Mouse (Mus musculus) heart, adult 2 months (tissue): ENCODE measurements at regions not wholly inside any gene's neighbourhood (a gene's known extent, or its start where the extent isn't known, plus 50 kb on each side); places are given as distances from the start of the nearest gene placed in this dataset.

Experiments used
- DNase-seq, 2 experiments: peaks; one replicate each; pipeline ENCODE4 v3.0.0; 2021
- H3K27ac ChIP-seq: fragments of 200-600 bp; 2 replicates; pipeline ENCODE4 v1.8.1; 2022
- H3K27me3 ChIP-seq: fragments of 200-500 bp; 2 replicates; pipeline ENCODE4 v1.6.1; 2012; ENCODE audit warnings: mild to moderate bottlenecking, low read length, inconsistent platforms, mixed read lengths; ENCODE audit not compliant: control insufficient read depth, insufficient read depth
- H3K36me3 ChIP-seq: fragments of 200-500 bp; 2 replicates; pipeline ENCODE4 v1.6.1; 2012; ENCODE audit warnings: low read length, inconsistent platforms; ENCODE audit not compliant: control insufficient read depth, insufficient read depth
- H3K4me1 ChIP-seq: fragments of 200-500 bp; 2 replicates; pipeline ENCODE4 v1.6.1; 2011; ENCODE audit warnings: low read length; ENCODE audit not compliant: control insufficient read depth, insufficient read depth
- H3K4me3 ChIP-seq: fragments of 200-600 bp; 2 replicates; pipeline ENCODE4 v1.8.1; 2022
- H3K79me2 ChIP-seq: fragments of 200-500 bp; replicated peaks from 2 replicates; pipeline ENCODE4 v1.6.1; 2012; ENCODE audit warnings: mild to moderate bottlenecking, inconsistent platforms, low read length, moderate library complexity, mixed read lengths; ENCODE audit not compliant: control insufficient read depth, insufficient read depth
- H3K9ac ChIP-seq: fragments of 200-500 bp; 2 replicates; pipeline ENCODE4 v1.6.1; 2012; ENCODE audit warnings: low read depth, mild to moderate bottlenecking, control low read depth, inconsistent platforms, low read length, mixed read lengths
- CTCF ChIP-seq: fragments of 200-600 bp; IDR thresholded peaks from 2 replicates; pipeline ENCODE4 v1.8.1; 2022; ENCODE audit warnings: antibody characterized with exemption, mild to moderate bottlenecking, moderate library complexity
- EP300 ChIP-seq: fragments of 200-500 bp; IDR thresholded peaks from 2 replicates; pipeline ENCODE4 v1.6.1; 2011; ENCODE audit warnings: low read depth, low read length, control low read depth; ENCODE audit not compliant: insufficient read depth
- POLR2A ChIP-seq: fragments of 200-500 bp; IDR thresholded peaks from 2 replicates; pipeline ENCODE4 v1.6.1; 2011; ENCODE audit warnings: mild to moderate bottlenecking, low read depth, low read length, control low read depth; ENCODE audit not compliant: insufficient read depth
- WGBS: fragments of 180-500 bp; shearing (Covaris S2); methylation state at CpG from one replicate; pipeline ENCODE4 v1.1.7; 2018; 5-methylcytosine and 5-hydroxymethylcytosine counted together
- intact Hi-C: fragments of 180-260 bp; cut with DNase I; formaldehyde crosslinking; loops from one replicate; pipeline ENCODE4 v1.15.1; 2025

DNA sequence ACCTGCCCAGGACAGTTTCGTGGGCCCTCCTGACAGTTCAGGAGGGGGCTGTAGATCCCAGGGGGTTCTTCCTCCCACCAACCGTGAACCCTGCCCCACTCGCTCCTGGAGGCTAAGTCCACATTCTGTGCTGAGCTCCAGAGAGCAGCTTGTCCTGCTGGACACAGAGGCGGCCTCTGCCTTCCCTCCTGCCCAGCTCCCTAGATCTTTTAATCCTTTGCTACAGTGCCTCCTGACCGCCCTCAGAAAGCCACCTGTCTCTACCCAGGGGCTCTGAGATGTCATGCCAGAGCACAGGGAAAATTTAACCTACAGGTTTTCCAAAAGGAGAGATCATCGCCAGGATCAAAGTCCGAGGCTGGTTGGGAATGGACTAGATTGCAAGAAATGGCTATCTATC is 84.7 kb upstream of the Zfp703 start:
- Histone ChIP-seq H3K27me3 (no peaks in the 10 kb centered on the region), H3K79me2 (no peaks in the 10 kb centered on the region), H3K36me3 (no peaks in the 10 kb centered on the region), H3K4me3 (no peak overlapping the region), H3K9ac (no peak overlapping the region), H3K4me1 (peaks cover 3% of the 10 kb centered on the region; the same call in 1 of the 2 replicates), H3K27ac (peak overlapping the region; percentile 59; the same call in 1 of the 2 replicates)
- intact Hi-C loops, result loop anchor here (5.0 kb wide), 1 partner anchor 45 kb away; no protein-coding TSS in a partner anchor
- WGBS, result 85% methylated on average over 7 of the region's 7 CpGs
- TF ChIP-seq CTCF, result no peak
- no peak for TF ChIP-seq POLR2A
- no peak for TF ChIP-seq EP300
- no peak for DNase-seq

DNA sequence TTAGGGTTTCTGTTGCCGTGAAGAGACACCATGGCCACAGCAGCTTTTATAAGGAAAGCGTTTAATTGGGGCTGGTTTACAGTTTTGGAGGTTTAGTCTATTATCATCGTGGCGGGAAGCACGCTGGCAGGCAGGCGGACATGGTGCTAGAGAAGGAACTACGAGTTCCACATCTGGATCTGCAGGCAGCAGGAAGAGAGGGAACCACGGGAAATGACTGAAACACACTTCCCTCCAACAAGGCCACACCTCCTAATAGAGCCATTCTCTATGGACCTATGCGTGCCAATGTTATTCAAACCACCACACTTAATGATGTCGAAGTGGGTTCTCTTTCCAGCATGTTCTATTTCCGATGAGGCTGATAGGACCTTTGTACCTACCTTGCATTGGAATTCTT is 81.3 kb upstream of the Zfp703 start:
- Histone ChIP-seq H3K36me3 (no peaks in the 10 kb centered on the region), H3K9ac (no peak overlapping the region), H3K79me2 (no peaks in the 10 kb centered on the region), H3K27me3 (no peaks in the 10 kb centered on the region), H3K27ac (no peak overlapping the region), H3K4me1 (peaks cover 1% of the 10 kb centered on the region; the same call in 1 of the 2 replicates), H3K4me3 (no peak overlapping the region)
- WGBS, result 68% methylated on average over 11 of the region's 11 CpGs
- no peak for DNase-seq
- intact Hi-C loops, result no loop called here
- no peak for TF ChIP-seq EP300
- no peak for TF ChIP-seq CTCF
- no peak for TF ChIP-seq POLR2A

- no peak overlapping the region for H3K4me3 ChIP-seq
- H3K9ac ChIP-seq, result no peak overlapping the region
- H3K27me3 ChIP-seq, result no peaks in the 10 kb centered on the region
- 65% methylated on average over 5 of the region's 5 CpGs for WGBS
- H3K79me2 ChIP-seq, result no peaks in the 10 kb centered on the region
- intact Hi-C loops, result no loop called here
- no peaks in the 10 kb centered on the region for H3K4me1 ChIP-seq
- TF ChIP-seq EP300, result no peak
- no peak for TF ChIP-seq POLR2A
- no peak for TF ChIP-seq CTCF
- no peak overlapping the region for H3K27ac ChIP-seq
- no peaks in the 10 kb centered on the region for H3K36me3 ChIP-seq
- no peak for DNase-seq
These were observed 73.8 kb upstream of the Zfp703 start for GRCm38 (mm10) chr8:26903289-26903688.

DNA sequence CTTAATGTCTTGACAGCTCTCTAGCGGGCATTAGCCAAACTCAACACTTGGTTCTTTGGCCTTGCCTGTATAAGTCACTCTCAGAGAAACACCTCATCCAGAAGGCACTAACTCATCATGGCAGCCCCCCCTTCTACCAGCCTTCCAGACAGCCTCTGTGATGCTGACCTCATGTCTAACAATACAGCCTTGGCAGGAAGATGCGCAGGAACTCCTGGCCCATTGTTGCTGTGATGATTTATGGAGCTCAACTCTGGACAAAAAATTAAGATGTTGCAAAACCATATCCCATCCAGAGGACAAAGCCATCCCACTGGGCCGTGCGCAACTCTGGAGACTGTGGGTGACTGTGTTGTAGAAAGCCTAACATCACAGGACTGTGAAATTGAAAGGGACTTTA is 70.9 kb upstream of the Zfp703 start:
- H3K79me2 ChIP-seq, result no peaks in the 10 kb centered on the region
- H3K9ac ChIP-seq, result no peak overlapping the region
- no peaks in the 10 kb centered on the region for H3K4me1 ChIP-seq
- no peaks in the 10 kb centered on the region for H3K36me3 ChIP-seq
- no peak overlapping the region for H3K4me3 ChIP-seq
- intact Hi-C loops, result no loop called here
- no peaks in the 10 kb centered on the region for H3K27me3 ChIP-seq
- DNase-seq, result no peak
- TF ChIP-seq EP300 (no peak), POLR2A (no peak), CTCF (no peak)
- 79% methylated on average over 4 of the region's 4 CpGs for WGBS
- H3K27ac ChIP-seq, result no peak overlapping the region

DNA sequence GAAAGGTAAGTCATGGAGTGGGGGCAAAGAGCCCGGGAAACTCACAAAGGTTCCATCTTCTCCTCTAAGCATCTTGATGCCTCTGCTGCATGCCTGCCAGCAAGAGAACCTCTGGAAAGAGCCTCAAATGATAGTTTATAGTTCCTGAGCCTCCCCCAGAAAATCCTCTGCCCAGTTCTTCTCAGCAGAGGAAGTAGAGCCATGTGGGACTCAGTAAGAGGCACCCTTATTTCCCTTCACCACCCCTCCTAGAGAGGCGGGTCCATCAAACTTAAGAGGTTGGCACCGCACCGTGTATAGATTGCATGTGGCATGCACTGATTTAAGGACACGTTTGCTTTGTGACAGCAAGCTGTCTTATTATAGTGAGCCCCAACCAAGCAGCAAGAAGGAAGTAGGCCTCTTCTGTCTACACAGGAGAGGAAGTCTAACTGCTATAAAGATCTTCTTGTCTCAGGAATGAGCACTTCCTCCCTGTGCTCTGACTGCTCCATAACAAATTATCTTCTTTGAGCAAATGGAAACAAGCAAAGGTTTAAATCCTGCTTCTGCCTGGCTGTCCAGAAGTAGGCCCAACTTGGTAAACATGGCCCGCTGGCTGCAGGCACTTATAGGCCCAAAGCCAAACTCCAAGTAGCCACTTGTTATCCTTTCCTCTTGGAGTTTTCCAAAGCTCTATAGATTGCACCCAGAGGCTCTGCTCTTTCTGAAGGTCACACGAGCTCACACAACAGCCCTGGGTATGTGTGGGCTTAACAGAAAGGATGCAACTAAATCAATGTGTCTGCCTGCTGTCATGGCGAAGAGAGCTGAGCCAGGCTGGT is 69.6 kb upstream of the Zfp703 start:
- Histone ChIP-seq H3K9ac (no peak overlapping the region), H3K36me3 (no peaks in the 10 kb centered on the region), H3K4me3 (no peak overlapping the region), H3K4me1 (no peaks in the 10 kb centered on the region), H3K79me2 (no peaks in the 10 kb centered on the region), H3K27me3 (no peaks in the 10 kb centered on the region), H3K27ac (no peak overlapping the region)
- WGBS, result 54% methylated on average over 8 of the region's 8 CpGs
- intact Hi-C loops, result no loop called here
- no peak for TF ChIP-seq POLR2A
- no peak for TF ChIP-seq EP300
- no peak for TF ChIP-seq CTCF
- DNase-seq, result no peak

DNA sequence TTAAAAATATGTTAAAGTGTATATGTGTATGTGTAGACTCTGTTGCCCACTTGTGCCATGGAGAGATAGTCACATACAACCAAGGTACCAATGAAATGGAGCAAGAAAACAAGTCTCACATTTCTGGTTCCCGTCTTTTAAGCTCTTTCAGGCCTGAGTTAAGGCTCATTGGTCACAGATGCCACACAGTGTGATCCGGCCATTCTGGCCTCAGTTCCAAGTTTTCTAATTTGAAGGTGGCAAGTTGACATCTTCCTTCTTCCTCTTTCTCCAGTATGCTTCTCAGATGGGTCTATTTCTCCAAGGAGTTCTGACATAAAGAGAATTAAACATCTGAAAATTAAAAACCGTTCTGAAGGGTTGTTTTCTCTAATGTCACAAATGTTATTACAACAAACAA is 66.9 kb upstream of the Zfp703 start:
- no peak overlapping the region for H3K4me3 ChIP-seq
- H3K9ac ChIP-seq, result no peak overlapping the region
- TF ChIP-seq CTCF (no peak), EP300 (no peak), POLR2A (no peak)
- H3K79me2 ChIP-seq, result no peaks in the 10 kb centered on the region
- no peaks in the 10 kb centered on the region for H3K4me1 ChIP-seq
- H3K36me3 ChIP-seq, result no peaks in the 10 kb centered on the region
- H3K27me3 ChIP-seq, result no peaks in the 10 kb centered on the region
- intact Hi-C loops, result no loop called here
- WGBS, result 87% methylated on average over 3 of the region's 3 CpGs
- no peak overlapping the region for H3K27ac ChIP-seq
- DNase-seq, result no peak
